In genomic region chr4:88108585-88108984, GRCm38 (mm10) we compare ENCODE assay signal across 16 mouse cellular contexts.
"Had no signal": no experiment of that assay in that cellular context is flagged by ENCODE, and none has a peak within 500 bp of the region (broad histone marks: within the 10 kb centered on the region; RNA-seq: fewer than 3 reads in every experiment).

No protein-coding gene starts in this region.

- H3K27me3 ChIP-seq: neural tube, embryonic 13.5 days; neural tube, embryonic 15.5 days; stomach, embryonic 15.5 days had no signal

- H3K4me1 ChIP-seq: neural tube, embryonic 15.5 days; stomach, embryonic 15.5 days had no signal

- H3K36me3 ChIP-seq: neural tube, embryonic 13.5 days; neural tube, embryonic 15.5 days; stomach, embryonic 15.5 days had no signal

- DNase-seq: retina, postnatal 1 day; right cerebral cortex, adult 18-20 months; right cerebral cortex, postnatal 14 days; right cerebral cortex, postnatal 25 days; right cerebral cortex, postnatal 4 days; spleen, adult 18-20 months; thymus, adult 18-20 months; thymus, adult 2 months; thymus, postnatal 14 days; thymus, postnatal 25 days; thymus, postnatal 36 days; thymus, postnatal 4 days had no signal

- H3K27ac ChIP-seq: neural tube, embryonic 13.5 days; neural tube, embryonic 15.5 days; stomach, embryonic 15.5 days; stomach, postnatal 0 days had no signal

- H3K9ac ChIP-seq: neural tube, embryonic 13.5 days; neural tube, embryonic 15.5 days; stomach, embryonic 15.5 days had no signal

- H3K4me2 ChIP-seq: neural tube, embryonic 13.5 days; neural tube, embryonic 15.5 days; stomach, embryonic 15.5 days had no signal

- H3K4me3 ChIP-seq: neural tube, embryonic 13.5 days; neural tube, embryonic 15.5 days; stomach, embryonic 15.5 days had no signal

- H3K9me3 ChIP-seq: neural tube, embryonic 13.5 days; neural tube, embryonic 15.5 days; stomach, embryonic 15.5 days had no signal
